Mouse (Mus musculus): ENCODE measurements around the gene Erich3. TPM values are rescaled to one million over a fixed set of nuclear protein-coding genes. Genes with fewer than 3 reads are reported as not detected.

The Erich3 gene
- polyA plus RNA-seq, 1 experiment from 2014 or later = 0.98 TPM

DNA sequence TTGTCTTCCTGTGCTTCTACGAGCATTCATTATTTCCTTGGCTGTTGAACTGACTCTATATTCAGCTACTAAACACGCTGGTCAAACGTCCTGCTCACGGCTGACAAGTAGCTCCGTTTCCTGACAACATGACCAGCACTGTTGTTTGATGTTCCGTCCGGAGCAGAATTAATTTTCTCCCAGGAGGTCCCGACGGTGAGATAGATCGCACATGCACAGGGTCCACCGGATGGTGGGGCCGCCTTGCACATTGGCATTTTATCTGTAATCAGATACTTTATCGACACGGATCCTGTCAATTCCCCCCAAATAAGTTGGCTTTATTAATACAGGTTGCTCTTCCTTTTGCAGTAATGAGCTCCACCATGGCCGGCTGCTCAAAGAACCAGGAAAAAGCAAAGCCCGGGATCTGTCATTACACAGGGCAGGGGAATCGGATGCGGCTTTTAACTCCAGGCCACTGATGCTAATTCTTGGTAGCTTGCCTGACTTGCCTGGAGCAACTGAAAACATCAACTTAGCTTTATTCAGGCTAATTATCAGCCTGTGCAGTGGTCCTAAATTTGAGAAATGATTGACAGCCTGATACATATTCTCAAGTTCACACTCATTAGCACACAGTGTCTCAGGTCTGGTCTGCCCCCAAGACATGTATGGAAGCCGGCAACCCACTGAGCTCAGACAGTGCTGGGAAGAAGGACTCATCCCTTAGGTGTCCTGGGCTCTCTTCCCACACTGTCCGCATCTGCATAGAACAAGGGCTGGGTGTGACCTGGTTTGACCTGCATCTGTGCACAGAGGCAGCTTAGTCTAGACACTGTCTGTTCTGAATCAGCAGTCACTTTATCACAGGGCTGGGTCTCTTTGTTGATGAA lies 14.0 kb upstream of the Erich3 start:
- 69% methylated on average over 20 of the region's 20 CpGs for WGBS
- ATAC-seq = no peak
- no peak overlapping the region for H3K27ac ChIP-seq (ENCODE audit: low read depth, low read length)
- H3K9ac ChIP-seq (ENCODE audit: low read length) = no peak overlapping the region
- peaks cover 6% of the 10 kb centered on the region; the same call in 1 of the 2 replicates for H3K4me1 ChIP-seq (ENCODE audit: control insufficient read depth, insufficient read depth, low read length)
- H3K4me2 ChIP-seq (ENCODE audit: low read length) = no peak overlapping the region
- H3K4me3 ChIP-seq (ENCODE audit: low read depth, low read length) = no peak overlapping the region
- no peak for DNase-seq (ENCODE audit: low spot score)
- no peaks in the 10 kb centered on the region for H3K9me3 ChIP-seq (replicated peaks; ENCODE audit: control insufficient read depth, low read length)
- H3K36me3 ChIP-seq (ENCODE audit: control insufficient read depth, insufficient read depth, low read length) = no peaks in the 10 kb centered on the region
- H3K27me3 ChIP-seq (replicated peaks; ENCODE audit: control insufficient read depth, insufficient read depth, low read length) = no peaks in the 10 kb centered on the region

DNA sequence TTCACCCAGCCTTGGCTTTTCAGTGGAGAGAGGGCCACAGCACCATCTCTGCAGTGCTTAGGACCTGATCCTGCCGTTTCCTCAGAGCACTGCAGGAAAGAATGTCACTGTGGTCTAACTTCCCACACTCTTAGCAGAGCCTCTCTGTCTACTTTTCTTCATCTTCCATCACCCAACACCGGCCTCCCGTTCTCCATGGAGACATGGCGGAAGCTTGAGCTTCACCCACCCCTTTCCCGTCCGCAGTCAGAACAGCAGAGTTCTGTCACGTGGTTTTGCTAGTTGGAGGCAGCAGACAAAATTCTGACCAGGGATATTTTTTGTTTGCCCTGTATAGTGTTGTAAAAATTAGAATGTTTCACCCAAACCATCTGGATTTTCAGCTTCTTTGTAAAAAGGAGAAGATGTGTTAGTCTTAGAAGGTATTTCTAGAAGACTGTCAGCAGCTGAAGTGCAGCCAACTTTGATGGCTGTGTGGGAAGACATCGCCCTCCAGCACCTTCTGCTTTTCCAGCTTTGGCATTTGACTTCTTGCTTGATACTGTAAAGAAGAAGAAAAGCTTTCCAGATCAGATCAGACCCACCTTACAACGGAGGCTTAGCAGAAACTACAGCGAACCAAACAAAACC lies 12.4 kb upstream of the Erich3 start:
- Histone ChIP-seq H3K4me2 (ENCODE audit: low read length) (no peak overlapping the region), H3K9ac (ENCODE audit: low read length) (no peak overlapping the region), H3K27ac (ENCODE audit: low read depth, low read length) (no peak overlapping the region), H3K4me1 (ENCODE audit: control insufficient read depth, insufficient read depth, low read length) (peaks cover 6% of the 10 kb centered on the region; the same call in 1 of the 2 replicates), H3K9me3 (replicated peaks; ENCODE audit: control insufficient read depth, low read length) (no peaks in the 10 kb centered on the region), H3K36me3 (ENCODE audit: control insufficient read depth, insufficient read depth, low read length) (no peaks in the 10 kb centered on the region), H3K4me3 (ENCODE audit: low read depth, low read length) (no peak overlapping the region), H3K27me3 (replicated peaks; ENCODE audit: control insufficient read depth, insufficient read depth, low read length) (no peaks in the 10 kb centered on the region)
- ATAC-seq (no peak), DNase-seq (ENCODE audit: low spot score) (no peak)
- WGBS = 86% methylated on average over 10 of the region's 10 CpGs

DNA sequence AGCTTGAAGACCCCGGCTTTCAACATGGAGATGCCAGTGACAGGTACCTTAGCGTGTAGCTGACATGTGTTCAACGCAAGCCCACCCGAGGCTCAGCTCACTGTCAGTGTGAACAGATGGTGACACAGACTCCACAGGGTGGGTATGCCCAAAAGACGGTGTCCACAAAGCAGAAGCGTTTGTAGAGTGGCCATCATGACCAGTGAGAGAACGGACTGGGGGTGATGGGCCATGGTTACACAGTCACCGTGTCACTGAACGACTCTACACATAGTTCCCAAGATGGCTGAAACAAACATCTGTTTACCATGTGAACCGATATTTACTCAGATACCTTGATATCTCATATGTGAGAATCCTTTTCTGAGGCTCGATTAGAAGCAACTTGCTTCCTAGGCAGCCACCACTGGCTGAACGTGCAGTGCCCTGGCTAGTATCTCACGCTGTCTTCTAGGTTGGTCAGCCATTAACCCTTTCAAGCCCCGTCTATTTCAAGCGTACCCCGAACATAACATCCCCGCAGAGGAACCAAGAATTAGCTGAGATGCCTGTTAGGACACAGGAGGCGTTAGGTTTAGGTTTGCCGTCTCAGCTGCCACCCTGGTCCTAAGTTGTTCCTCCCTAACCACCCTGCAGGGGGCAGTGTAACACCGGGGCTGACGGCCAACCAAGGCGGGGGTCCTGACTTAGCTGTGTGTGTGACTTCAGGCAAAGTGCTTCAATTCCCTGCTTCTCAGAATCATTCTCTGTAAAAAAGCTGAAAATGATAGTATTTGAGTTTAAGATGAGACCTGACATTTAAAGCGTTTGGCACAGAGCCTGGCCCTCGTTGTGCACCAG lies 10.9 kb upstream of the Erich3 start:
- ATAC-seq = peak; percentile 91
- Histone ChIP-seq H3K4me1 (ENCODE audit: control insufficient read depth, insufficient read depth, low read length) (peaks cover 6% of the 10 kb centered on the region; the same call in 1 of the 2 replicates), H3K27ac (ENCODE audit: low read depth, low read length) (no peak overlapping the region), H3K4me3 (ENCODE audit: low read depth, low read length) (no peak overlapping the region), H3K36me3 (ENCODE audit: control insufficient read depth, insufficient read depth, low read length) (no peaks in the 10 kb centered on the region), H3K9me3 (replicated peaks; ENCODE audit: control insufficient read depth, low read length) (no peaks in the 10 kb centered on the region), H3K27me3 (replicated peaks; ENCODE audit: control insufficient read depth, insufficient read depth, low read length) (no peaks in the 10 kb centered on the region), H3K9ac (ENCODE audit: low read length) (no peak overlapping the region), H3K4me2 (ENCODE audit: low read length) (peak overlapping the region; percentile 3; the same call in 1 of the 2 replicates)
- WGBS = 45% methylated on average over 24 of the region's 24 CpGs
- peak; percentile 81 for DNase-seq (ENCODE audit: low spot score)

DNA sequence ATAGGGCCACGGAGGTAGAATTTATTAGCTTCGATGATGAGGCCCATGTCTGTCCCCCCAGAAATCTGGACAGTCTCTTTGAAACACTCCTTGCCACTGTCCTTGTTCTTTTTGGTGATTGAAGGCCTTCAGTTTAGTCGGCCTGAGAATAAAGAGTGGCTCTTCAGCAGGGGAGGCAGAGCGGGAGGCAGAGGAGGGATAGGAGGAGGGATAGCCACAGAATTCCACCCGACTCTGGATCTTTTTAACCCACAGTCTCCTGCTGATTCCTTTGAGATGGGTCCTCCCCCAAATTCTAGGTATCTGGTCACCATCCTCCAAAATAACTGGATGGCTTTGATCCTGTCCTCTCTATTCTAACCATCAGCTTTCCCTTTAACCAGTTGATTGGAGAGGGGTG lies 10.2 kb upstream of the Erich3 start:
- Histone ChIP-seq H3K9me3 (replicated peaks; ENCODE audit: control insufficient read depth, low read length) (no peaks in the 10 kb centered on the region), H3K4me2 (ENCODE audit: low read length) (no peak overlapping the region), H3K27ac (ENCODE audit: low read depth, low read length) (no peak overlapping the region), H3K9ac (ENCODE audit: low read length) (no peak overlapping the region), H3K4me1 (ENCODE audit: control insufficient read depth, insufficient read depth, low read length) (peaks cover 6% of the 10 kb centered on the region; the same call in 1 of the 2 replicates), H3K27me3 (replicated peaks; ENCODE audit: control insufficient read depth, insufficient read depth, low read length) (no peaks in the 10 kb centered on the region), H3K4me3 (ENCODE audit: low read depth, low read length) (no peak overlapping the region), H3K36me3 (ENCODE audit: control insufficient read depth, insufficient read depth, low read length) (no peaks in the 10 kb centered on the region)
- 43% methylated on average over 5 of the region's 5 CpGs for WGBS
- DNase-seq (ENCODE audit: low spot score) = no peak
- peak; percentile 28; the same call in 1 of the 2 replicates for ATAC-seq

DNA sequence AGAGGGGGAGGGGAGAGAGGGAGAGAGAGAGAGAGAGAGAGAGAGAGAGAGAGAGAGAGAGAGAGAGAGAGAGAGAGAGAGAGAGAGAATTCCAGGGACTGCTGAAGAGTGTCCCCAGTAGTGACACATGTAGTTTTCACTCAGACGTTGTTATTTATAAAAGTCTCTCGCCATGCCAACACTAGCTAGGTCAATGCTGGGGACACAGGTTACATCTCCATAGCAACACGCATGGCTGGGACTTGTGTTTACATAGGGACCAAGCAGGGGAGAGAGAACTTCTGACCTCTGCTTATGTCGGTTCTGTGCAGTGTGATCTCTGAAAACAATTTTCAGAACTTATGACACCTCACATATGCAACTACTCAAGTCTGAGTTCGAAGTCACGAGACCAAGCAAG lies 9.4 kb upstream of the Erich3 start:
- 83% methylated on average over 6 of the region's 6 CpGs for WGBS

DNA sequence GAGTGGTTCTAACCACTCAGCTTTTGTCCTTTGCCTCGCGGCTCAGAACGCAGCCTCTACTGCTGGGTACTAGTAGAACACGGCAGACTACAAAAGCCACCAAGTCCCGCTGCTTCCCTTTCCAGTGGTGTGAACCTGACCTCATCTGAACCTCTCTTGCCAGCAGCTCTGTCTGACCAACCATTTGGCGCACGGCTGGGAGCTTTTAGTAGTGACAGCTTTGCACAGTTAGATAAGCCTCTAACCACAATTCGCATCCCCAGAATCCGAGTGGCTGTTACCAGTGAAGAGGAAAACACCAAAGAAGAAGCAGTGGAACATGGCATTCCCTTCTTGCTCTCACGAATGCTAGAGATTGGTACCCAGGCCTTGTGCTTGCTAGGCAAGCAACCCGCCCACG lies 8.8 kb upstream of the Erich3 start:
- no peak for ATAC-seq
- no peak for DNase-seq (ENCODE audit: low spot score)
- no peak overlapping the region for H3K27ac ChIP-seq (ENCODE audit: low read depth, low read length)

More for the DNA sequence above, 9.4 kb upstream of the Erich3 start:
- Histone ChIP-seq H3K9ac (ENCODE audit: low read length) (no peak overlapping the region), H3K27me3 (replicated peaks; ENCODE audit: control insufficient read depth, insufficient read depth, low read length) (no peaks in the 10 kb centered on the region), H3K4me2 (ENCODE audit: low read length) (no peak overlapping the region), H3K4me3 (ENCODE audit: low read depth, low read length) (no peak overlapping the region), H3K4me1 (ENCODE audit: control insufficient read depth, insufficient read depth, low read length) (peaks cover 6% of the 10 kb centered on the region; the same call in 1 of the 2 replicates), H3K9me3 (replicated peaks; ENCODE audit: control insufficient read depth, low read length) (no peaks in the 10 kb centered on the region), H3K36me3 (ENCODE audit: control insufficient read depth, insufficient read depth, low read length) (no peaks in the 10 kb centered on the region), H3K27ac (ENCODE audit: low read depth, low read length) (no peak overlapping the region)
- no peak for ATAC-seq
- no peak for DNase-seq (ENCODE audit: low spot score)

DNA sequence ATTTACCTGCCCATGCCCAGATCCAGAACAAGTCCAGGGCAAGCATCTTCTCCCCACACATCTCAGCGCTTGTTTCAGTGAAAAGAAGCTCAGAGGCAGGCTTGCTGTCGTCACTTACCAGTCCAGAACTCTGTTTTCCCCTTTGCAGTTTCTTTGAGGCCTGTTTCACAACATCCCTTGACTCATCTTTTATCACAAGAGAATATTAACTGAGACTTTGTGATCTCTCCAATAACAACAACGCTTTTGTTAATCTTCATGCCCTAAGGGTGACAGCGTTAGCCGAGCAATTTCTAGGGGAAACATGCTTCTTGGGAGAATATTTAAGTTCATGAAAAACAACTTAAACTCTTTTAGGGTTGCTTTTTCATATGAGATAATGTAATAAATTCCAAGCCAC lies 7.9 kb upstream of the Erich3 start:
- ATAC-seq (no peak), DNase-seq (ENCODE audit: low spot score) (no peak)
- H3K27ac ChIP-seq (ENCODE audit: low read depth, low read length) = no peak overlapping the region
- H3K9ac ChIP-seq (ENCODE audit: low read length) = no peak overlapping the region
- 91% methylated on average over 5 of the region's 5 CpGs for WGBS
- no peaks in the 10 kb centered on the region for H3K36me3 ChIP-seq (ENCODE audit: control insufficient read depth, insufficient read depth, low read length)
- H3K4me1 ChIP-seq (ENCODE audit: control insufficient read depth, insufficient read depth, low read length) = peaks cover 6% of the 10 kb centered on the region; the same call in 1 of the 2 replicates
- no peak overlapping the region for H3K4me3 ChIP-seq (ENCODE audit: low read depth, low read length)
- no peaks in the 10 kb centered on the region for H3K27me3 ChIP-seq (replicated peaks; ENCODE audit: control insufficient read depth, insufficient read depth, low read length)
- H3K9me3 ChIP-seq (replicated peaks; ENCODE audit: control insufficient read depth, low read length) = no peaks in the 10 kb centered on the region
- no peak overlapping the region for H3K4me2 ChIP-seq (ENCODE audit: low read length)

More for the DNA sequence above, 8.8 kb upstream of the Erich3 start:
- peaks cover 6% of the 10 kb centered on the region; the same call in 1 of the 2 replicates for H3K4me1 ChIP-seq (ENCODE audit: control insufficient read depth, insufficient read depth, low read length)
- H3K36me3 ChIP-seq (ENCODE audit: control insufficient read depth, insufficient read depth, low read length) = no peaks in the 10 kb centered on the region
- H3K27me3 ChIP-seq (replicated peaks; ENCODE audit: control insufficient read depth, insufficient read depth, low read length) = no peaks in the 10 kb centered on the region
- H3K4me3 ChIP-seq (ENCODE audit: low read depth, low read length) = no peak overlapping the region
- H3K9me3 ChIP-seq (replicated peaks; ENCODE audit: control insufficient read depth, low read length) = no peaks in the 10 kb centered on the region
- H3K4me2 ChIP-seq (ENCODE audit: low read length) = no peak overlapping the region
- WGBS = 88% methylated on average over 12 of the region's 12 CpGs
- no peak overlapping the region for H3K9ac ChIP-seq (ENCODE audit: low read length)

DNA sequence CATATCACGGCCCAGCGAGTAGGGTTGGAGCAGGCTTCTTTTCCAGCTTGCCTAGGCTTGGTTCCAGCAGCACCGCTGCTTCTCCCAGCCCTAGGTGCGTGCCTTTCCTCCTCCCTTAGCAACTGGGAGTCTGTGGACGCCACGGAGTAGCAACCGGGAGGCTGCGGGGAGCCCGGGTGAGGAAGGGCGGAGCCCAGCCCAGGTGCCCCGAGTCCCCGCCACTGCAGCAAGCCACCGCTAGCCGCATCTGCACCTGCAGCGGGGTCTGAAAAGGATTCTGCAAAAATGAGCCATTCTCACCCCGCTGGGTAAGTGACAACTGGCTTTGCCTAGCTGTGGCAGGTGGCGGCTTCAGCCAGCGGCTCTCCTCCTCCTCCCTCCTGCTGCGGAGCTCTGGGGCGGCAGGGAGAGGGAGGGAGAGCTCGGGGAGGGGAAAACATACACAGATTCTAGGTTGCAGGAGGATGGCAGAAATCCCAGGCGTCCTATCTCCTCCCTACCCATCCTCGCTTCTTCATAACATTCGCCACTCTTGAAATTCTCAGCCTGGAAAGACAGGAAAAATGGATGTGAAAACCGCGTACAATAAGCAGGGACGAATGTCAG lies 420 bp downstream of the Erich3 start:
- 5% methylated on average over 22 of the region's 27 CpGs for WGBS
- Histone ChIP-seq H3K27ac (ENCODE audit: low read depth, low read length) (peak overlapping the region; percentile 74), H3K4me3 (ENCODE audit: low read depth, low read length) (peak overlapping the region; percentile 39), H3K27me3 (replicated peaks; ENCODE audit: control insufficient read depth, insufficient read depth, low read length) (no peaks in the 10 kb centered on the region), H3K9ac (ENCODE audit: low read length) (peak overlapping the region; percentile 65), H3K36me3 (ENCODE audit: control insufficient read depth, insufficient read depth, low read length) (no peaks in the 10 kb centered on the region), H3K4me2 (ENCODE audit: low read length) (peak overlapping the region; percentile 76), H3K9me3 (replicated peaks; ENCODE audit: control insufficient read depth, low read length) (no peaks in the 10 kb centered on the region), H3K4me1 (ENCODE audit: control insufficient read depth, insufficient read depth, low read length) (peaks cover 17% of the 10 kb centered on the region)
- ATAC-seq (peak; percentile 92), DNase-seq (ENCODE audit: low spot score) (peak; percentile 80)

All from forebrain, embryonic 14.5 days (tissue).